Mouse (Mus musculus): ENCODE results near the gene 4930558C23Rik.
"Not testable (repeated sequence)": the region's sequence is repeated elsewhere in the genome, so short reads cannot be mapped to it uniquely, and the experiment has no call there.

Gene 4930558C23Rik

GRCm38 (mm10) chr3:95402741-95403140, at the start of gene 4930558C23Rik:
4930558C23Rik (minus strand) TSS chr3:95402841.
- no peak for DNase-seq (ENCODE audit: low spot score in 2 of 2)

- DNase-seq (ENCODE audit: low spot score in 2 of 2): no peak
Observed at GRCm38 (mm10) chr3:95450915-95451314, 48.3 kb upstream of the 4930558C23Rik start.

- DNase-seq (ENCODE audit: low spot score in 2 of 2): peak; percentile 33 to 49
Observed at GRCm38 (mm10) chr3:95450408-95450807, 47.8 kb upstream of the 4930558C23Rik start.

- no peak for DNase-seq (ENCODE audit: low spot score in 2 of 2)
Observed at GRCm38 (mm10) chr3:95445311-95445710, 42.7 kb upstream of the 4930558C23Rik start.

- DNase-seq (ENCODE audit: low spot score in 2 of 2): no peak
Observed at GRCm38 (mm10) chr3:95442406-95443117, 39.9 kb upstream of the 4930558C23Rik start.

GRCm38 (mm10) chr3:95439670-95440069, 37.0 kb upstream of the 4930558C23Rik start:
- no peak for DNase-seq (ENCODE audit: low spot score in 2 of 2)

- not testable (repeated sequence) for DNase-seq (ENCODE audit: low spot score in 2 of 2)
Observed at GRCm38 (mm10) chr3:95438636-95439035, 36.0 kb upstream of the 4930558C23Rik start.

- DNase-seq (ENCODE audit: low spot score in 2 of 2): no peak
Observed at GRCm38 (mm10) chr3:95435561-95435960, 32.9 kb upstream of the 4930558C23Rik start.

- peak in 1 of 2 experiments; percentile 4 for DNase-seq (ENCODE audit: low spot score in 2 of 2)
Observed at GRCm38 (mm10) chr3:95434983-95435370, 32.3 kb upstream of the 4930558C23Rik start.

- DNase-seq (ENCODE audit: low spot score in 2 of 2): peak; percentile 92 to 94
Observed at GRCm38 (mm10) chr3:95434136-95434982, 31.7 kb upstream of the 4930558C23Rik start, which contains the start of gene Arnt. Arnt (plus strand) TSS chr3:95434388.

- no peak for DNase-seq (ENCODE audit: low spot score in 2 of 2)
Observed at GRCm38 (mm10) chr3:95433301-95433915, 30.8 kb upstream of the 4930558C23Rik start.

GRCm38 (mm10) chr3:95428423-95428822, 25.8 kb upstream of the 4930558C23Rik start:
- not testable (repeated sequence) for DNase-seq (ENCODE audit: low spot score in 2 of 2)

GRCm38 (mm10) chr3:95427891-95428238, 25.2 kb upstream of the 4930558C23Rik start:
- not testable (repeated sequence) for DNase-seq (ENCODE audit: low spot score in 2 of 2)

GRCm38 (mm10) chr3:95427117-95427890, 24.7 kb upstream of the 4930558C23Rik start:
- not testable (repeated sequence) for DNase-seq (ENCODE audit: low spot score in 2 of 2)

- DNase-seq (ENCODE audit: low spot score in 2 of 2): not testable (repeated sequence)
Observed at GRCm38 (mm10) chr3:95426476-95426875, 23.8 kb upstream of the 4930558C23Rik start.

- no peak for DNase-seq (ENCODE audit: low spot score in 2 of 2)
Observed at GRCm38 (mm10) chr3:95417866-95418265, 15.2 kb upstream of the 4930558C23Rik start.

- no peak for DNase-seq (ENCODE audit: low spot score in 2 of 2)
Observed at GRCm38 (mm10) chr3:95412268-95412667, 9.6 kb upstream of the 4930558C23Rik start.

GRCm38 (mm10) chr3:95408852-95409251, 6.2 kb upstream of the 4930558C23Rik start:
- no peak for DNase-seq (ENCODE audit: low spot score in 2 of 2)

GRCm38 (mm10) chr3:95407728-95408127, 5.1 kb upstream of the 4930558C23Rik start:
- no peak for DNase-seq (ENCODE audit: low spot score in 2 of 2)

- no peak for DNase-seq (ENCODE audit: low spot score in 2 of 2)
Observed at GRCm38 (mm10) chr3:95394385-95394784, 8.3 kb downstream of the 4930558C23Rik start.

GRCm38 (mm10) chr3:95385401-95386075, 17.1 kb downstream of the 4930558C23Rik start:
- DNase-seq (ENCODE audit: low spot score in 2 of 2): no peak
